Mouse (Mus musculus): Measurements from ENCODE around the gene Ccdc188.

Ccdc188 gene

GRCm38 (mm10) chr16:18236676-18237501 is 19.2 kb downstream of the Ccdc188 start:
- DNase-seq = no peak

GRCm38 (mm10) chr16:18241581-18241980 is 23.9 kb downstream of the Ccdc188 start:
- DNase-seq = no peak

GRCm38 (mm10) chr16:18247521-18248399 is 30.1 kb downstream of the Ccdc188 start:
- no peak for DNase-seq

DNA sequence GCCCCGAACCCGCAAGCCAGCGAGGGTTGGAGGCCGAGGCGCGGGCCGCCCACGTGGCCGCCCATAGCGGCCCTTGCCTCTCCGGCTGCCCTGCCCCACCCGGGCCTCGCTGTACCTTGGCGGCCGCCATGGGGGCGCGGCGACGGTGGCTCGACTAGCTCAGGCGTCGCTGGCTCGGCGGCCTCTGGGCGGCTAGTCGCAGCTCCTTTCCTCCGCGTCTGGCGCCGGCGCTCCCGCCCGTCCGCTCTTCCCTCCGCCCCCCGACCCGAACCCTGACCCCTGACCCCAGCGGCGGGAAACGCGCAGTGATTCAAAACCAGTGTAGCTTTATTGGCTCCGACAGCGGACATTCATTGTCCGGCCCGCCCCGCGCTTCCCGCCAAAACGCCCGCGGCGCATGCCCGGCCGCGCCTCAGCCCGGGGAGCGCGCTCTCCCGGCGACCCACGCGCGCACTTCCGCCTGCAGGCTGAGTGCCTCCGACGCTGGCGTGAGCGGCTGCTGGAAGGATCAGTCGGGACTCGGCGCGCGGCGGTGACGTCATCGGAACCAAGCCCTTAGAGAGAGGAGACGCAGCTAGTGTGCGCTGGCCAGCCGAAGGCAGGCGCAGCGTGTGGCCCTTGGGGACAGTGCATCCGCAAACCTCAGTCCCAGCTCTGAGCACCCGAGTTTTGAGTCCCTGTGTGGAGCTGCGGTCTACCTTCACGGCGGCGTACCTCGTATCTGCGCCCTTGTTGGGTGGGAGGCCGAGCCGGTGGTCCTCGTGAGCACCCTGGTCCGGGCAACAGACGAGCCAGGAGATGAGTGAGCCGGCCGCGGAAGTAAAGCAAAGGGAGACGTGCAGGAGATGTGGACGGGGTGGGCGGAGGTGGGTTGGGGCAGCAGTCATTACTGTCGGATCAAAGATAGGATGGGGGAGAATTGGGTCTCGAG is 31.0 kb downstream of the Ccdc188 start, which contains the start of the genes Trmt2a and Ranbp1:
Trmt2a (plus strand) TSS at position 247 of the 931 bp plus-strand sequence.
Ranbp1 (minus strand) TSS at position 300 of the 931 bp plus-strand sequence.
- DNase-seq = peak; percentile 99

- DNase-seq = no peak
Observed at GRCm38 (mm10) chr16:18249364-18249967, 31.8 kb downstream of the Ccdc188 start.

DNA sequence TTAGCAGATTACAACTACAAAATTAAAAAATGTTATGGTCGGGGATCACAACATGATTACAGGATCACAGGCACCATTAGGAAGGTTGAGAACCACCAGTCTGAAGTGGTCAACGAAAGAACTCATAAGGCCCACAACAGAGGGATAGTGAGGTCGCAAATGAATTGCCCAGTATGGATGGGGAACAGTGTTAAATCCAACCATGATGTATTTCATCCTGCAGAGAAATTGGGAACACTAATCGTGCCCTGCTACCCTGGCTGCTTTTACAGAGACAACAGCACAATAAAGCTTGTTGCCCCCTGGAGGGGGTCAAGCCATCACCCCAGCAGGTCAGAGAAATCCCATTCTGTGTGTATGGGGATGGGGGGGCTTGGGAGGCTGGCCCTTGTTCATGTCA is 32.6 kb downstream of the Ccdc188 start:
- DNase-seq = no peak

- DNase-seq = no peak
Observed at GRCm38 (mm10) chr16:18250828-18251790, 33.4 kb downstream of the Ccdc188 start.

- DNase-seq = no peak
Observed at GRCm38 (mm10) chr16:18252736-18253135, 35.1 kb downstream of the Ccdc188 start.

GRCm38 (mm10) chr16:18253866-18254265 is 36.2 kb downstream of the Ccdc188 start:
- no peak for DNase-seq

DNA sequence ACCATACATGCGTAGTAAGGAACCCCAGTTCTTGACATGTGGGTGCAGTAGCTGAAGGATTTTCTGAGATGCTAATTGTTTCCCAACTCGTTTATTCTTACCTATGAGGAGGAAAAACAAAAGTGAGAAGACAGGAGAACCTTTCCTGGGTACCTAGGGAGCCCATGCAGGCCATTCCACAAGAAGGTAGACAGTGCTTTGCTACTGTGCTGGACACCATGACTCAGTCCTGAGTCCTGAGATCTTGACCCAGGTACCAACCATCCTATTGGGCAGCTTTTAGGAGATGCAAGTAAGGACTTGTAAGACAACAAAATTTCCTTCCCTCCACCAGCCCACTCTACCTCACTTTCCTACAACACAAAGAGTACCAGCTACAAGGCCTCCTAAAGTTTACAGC is 40.5 kb downstream of the Ccdc188 start, which contains the start of gene Gm49776:
Gm49776 (minus strand) TSS at position 101 of the 400 bp plus-strand sequence.
- DNase-seq = no peak

DNA sequence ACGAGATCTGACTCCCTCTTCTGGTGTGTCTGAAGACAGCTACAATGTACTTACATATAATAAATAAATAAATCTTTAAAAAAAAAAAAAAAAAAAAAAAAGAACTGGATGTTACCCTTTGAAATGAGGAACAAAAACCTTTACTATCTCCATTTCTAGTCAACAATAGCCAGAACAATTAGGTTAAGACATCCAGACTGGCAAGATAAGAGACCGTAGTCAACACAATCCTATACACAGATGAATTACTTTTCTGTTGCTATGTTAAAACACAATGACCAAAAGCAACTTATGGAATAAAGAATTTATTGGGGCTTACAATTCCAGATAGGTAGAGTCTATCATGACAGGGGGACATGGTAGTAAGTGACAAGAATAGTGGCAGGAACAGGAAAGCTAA is 47.3 kb downstream of the Ccdc188 start:
- no peak for DNase-seq

- DNase-seq = no peak
Observed at GRCm38 (mm10) chr16:18268182-18268581, 50.5 kb downstream of the Ccdc188 start.

All from right cerebral cortex, adult 18-20 months (tissue).